In the genomic region with DNA sequence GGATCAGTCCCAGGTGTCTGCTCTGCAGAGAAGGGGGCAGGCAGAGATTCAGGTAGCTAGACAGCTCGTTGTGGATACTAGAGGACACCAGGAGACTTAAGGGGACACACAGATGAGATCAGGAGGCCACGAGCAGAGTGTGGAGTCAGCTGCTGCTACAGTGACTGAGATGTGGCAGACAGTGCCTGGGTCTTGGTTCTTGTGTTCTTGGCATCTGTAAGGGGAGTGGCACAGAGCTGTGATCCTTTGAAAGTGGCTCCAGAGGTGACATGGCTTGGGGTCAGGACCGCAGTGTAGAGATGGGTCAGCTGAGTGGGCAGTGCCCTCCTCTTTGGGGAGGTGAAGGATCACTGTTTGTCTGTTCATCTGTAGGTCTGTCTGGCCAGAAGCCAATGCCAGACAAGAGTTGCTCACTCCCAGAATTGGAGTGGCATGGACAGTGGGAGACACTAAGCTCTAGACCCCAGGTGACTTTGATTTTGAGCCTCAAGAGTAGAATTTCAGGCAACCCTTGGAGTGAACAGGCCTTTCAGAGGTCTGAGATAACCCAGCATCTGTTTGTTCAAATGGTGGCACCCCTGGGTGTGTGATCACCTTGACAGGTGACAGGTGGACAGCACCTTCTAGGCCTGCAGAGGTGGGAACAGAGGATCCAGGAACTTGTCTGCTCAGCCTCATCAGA, we compare ENCODE assay signal across 7 mouse cellular contexts. TPM values are rescaled to one million over a fixed set of nuclear protein-coding genes. Genes with fewer than 3 reads are reported as not detected.
DNase-seq lines count a peak whose midpoint lies in the region; ATAC-seq lines count a peak whose summit lies in the region.

No protein-coding gene starts in this region.

- H3K27ac ChIP-seq in lung, embryonic 16.5 days (ENCODE audit: low read length) = no peak overlapping the region
- no peak overlapping the region for H3K27ac ChIP-seq in forebrain, embryonic 15.5 days (replicated peaks)
- no peak overlapping the region for H3K27ac ChIP-seq in limb, embryonic 11.5 days (replicated peaks; ENCODE audit: low read depth, low read length)
- no peak overlapping the region for H3K27ac ChIP-seq in stomach, embryonic 15.5 days

- H3K4me3 ChIP-seq in lung, embryonic 16.5 days (ENCODE audit: low read length) = no peak overlapping the region
- no peak overlapping the region for H3K4me3 ChIP-seq in forebrain, embryonic 15.5 days
- no peak overlapping the region for H3K4me3 ChIP-seq in limb, embryonic 11.5 days (ENCODE audit: low read depth, low read length)
- no peak overlapping the region for H3K4me3 ChIP-seq in stomach, embryonic 15.5 days (replicated peaks)

- H3K9me3 ChIP-seq in lung, embryonic 16.5 days (ENCODE audit: control insufficient read depth, low read length) = no peaks in the 10 kb centered on the region
- no peaks in the 10 kb centered on the region for H3K9me3 ChIP-seq in forebrain, embryonic 15.5 days
- no peaks in the 10 kb centered on the region for H3K9me3 ChIP-seq in limb, embryonic 11.5 days (ENCODE audit: control insufficient read depth, low read length)
- no peaks in the 10 kb centered on the region for H3K9me3 ChIP-seq in stomach, embryonic 15.5 days

- peaks cover 42% of the 10 kb centered on the region for H3K4me1 ChIP-seq in lung, embryonic 16.5 days (replicated peaks; ENCODE audit: control insufficient read depth, insufficient read depth, low read length)
- peaks cover 41% of the 10 kb centered on the region for H3K4me1 ChIP-seq in forebrain, embryonic 15.5 days
- peaks cover 28% of the 10 kb centered on the region for H3K4me1 ChIP-seq in limb, embryonic 11.5 days (ENCODE audit: control insufficient read depth, insufficient read depth, low read length)
- H3K4me1 ChIP-seq in stomach, embryonic 15.5 days = peaks cover 32% of the 10 kb centered on the region

- H3K4me2 ChIP-seq in lung, embryonic 16.5 days (ENCODE audit: low read depth, low read length) = no peak overlapping the region
- H3K4me2 ChIP-seq in forebrain, embryonic 15.5 days (replicated peaks) = peak overlapping the region; percentile 84
- peak overlapping the region; percentile 2; the same call in 1 of the 2 replicates for H3K4me2 ChIP-seq in limb, embryonic 11.5 days (ENCODE audit: low read depth, severe bottlenecking)
- H3K4me2 ChIP-seq in stomach, embryonic 15.5 days = 0 out of 2 replicates have a peak overlapping the region, but pooled peaks have one; percentile 11

- WGBS in lung, embryonic 16.5 days = 70% methylated on average over 3 of the region's 3 CpGs
- WGBS in forebrain, embryonic 15.5 days = 91% methylated on average over 3 of the region's 3 CpGs
- 93% methylated on average over 3 of the region's 3 CpGs for WGBS in limb, embryonic 11.5 days
- 86% methylated on average over 3 of the region's 3 CpGs for WGBS in stomach, embryonic 15.5 days

- H3K36me3 ChIP-seq in lung, embryonic 16.5 days (ENCODE audit: control insufficient read depth, insufficient read depth, low read length) = peaks cover under 1% of the 10 kb centered on the region; the same call in 1 of the 2 replicates
- H3K36me3 ChIP-seq in forebrain, embryonic 15.5 days = peaks cover 5% of the 10 kb centered on the region; the same call in 1 of the 2 replicates
- H3K36me3 ChIP-seq in limb, embryonic 11.5 days (ENCODE audit: control insufficient read depth, insufficient read depth, low read length) = no peaks in the 10 kb centered on the region; the same call in 1 of the 2 replicates
- H3K36me3 ChIP-seq in stomach, embryonic 15.5 days = no peaks in the 10 kb centered on the region

- H3K27me3 ChIP-seq in lung, embryonic 16.5 days (ENCODE audit: control insufficient read depth, insufficient read depth, low read depth, low read length) = no peaks in the 10 kb centered on the region
- no peaks in the 10 kb centered on the region for H3K27me3 ChIP-seq in forebrain, embryonic 15.5 days
- no peaks in the 10 kb centered on the region for H3K27me3 ChIP-seq in limb, embryonic 11.5 days (ENCODE audit: control insufficient read depth, insufficient read depth, low read length)
- H3K27me3 ChIP-seq in stomach, embryonic 15.5 days (replicated peaks) = no peaks in the 10 kb centered on the region

- DNase-seq in lung, adult 18-20 months = no peak
- no peak for DNase-seq in limb, embryonic 11.5 days (ENCODE audit: low spot score)
- no peak for DNase-seq in gastrocnemius, postnatal 4 days (ENCODE audit: low spot score in 2 of 2)
- no peak for DNase-seq in thymus, postnatal 4 days

- H3K9ac ChIP-seq in lung, embryonic 16.5 days (ENCODE audit: low read length) = peak overlapping the region; percentile 35; the same call in 1 of the 2 replicates
- no peak overlapping the region; the same call in 1 of the 2 replicates for H3K9ac ChIP-seq in forebrain, embryonic 15.5 days (replicated peaks)
- H3K9ac ChIP-seq in limb, embryonic 11.5 days (ENCODE audit: low read length) = peak overlapping the region; percentile 1; the same call in 1 of the 2 replicates
- no peak overlapping the region for H3K9ac ChIP-seq in stomach, embryonic 15.5 days

- ATAC-seq in lung, embryonic 16.5 days (ENCODE audit: low read depth) = no peak
- ATAC-seq in forebrain, embryonic 15.5 days (replicated peaks) = no peak
- ATAC-seq in limb, embryonic 11.5 days (ENCODE audit: insufficient number of reproducible peaks, low FRiP score, low TSS enrichment, low read depth) = no peak
- ATAC-seq in stomach, embryonic 15.5 days (ENCODE audit: insufficient read depth, low FRiP score, low read depth) = no peak

RNA-seq across cellular contexts. Expression of a gene that starts 2.8 kb away (rescaled TPM):
- 47.2 and 51.6 TPM in 2 replicates for polyA plus RNA-seq in lung, embryonic 16.5 days (2015; fragmentation: Nextera tagmentation; extraction: Ambion mirVana)
- polyA plus RNA-seq in forebrain, embryonic 15.5 days (2015; fragmentation: Nextera tagmentation; extraction: Ambion mirVana) = 144 and 151 TPM in 2 replicates
- polyA plus RNA-seq in limb, embryonic 11.5 days (2014; fragmentation: Nextera tagmentation; extraction: Ambion mirVana) = 37.4 and 47.1 TPM in 2 replicates
- 34.6 and 35.8 TPM in 2 replicates for polyA plus RNA-seq in stomach, embryonic 15.5 days (2015; fragmentation: Nextera tagmentation; extraction: Ambion mirVana)
- total RNA-seq in gastrocnemius, postnatal 4 days (2021) = 10 to 100 TPM; 24.1 to 28.1 TPM

RNA-seq across cellular contexts. Expression of a gene that starts 23.8 kb away (rescaled TPM):
- 0.60 TPM in 2 replicates for polyA plus RNA-seq in lung, embryonic 16.5 days (2015; fragmentation: Nextera tagmentation; extraction: Ambion mirVana)
- 0.18 and 0.24 TPM in 2 replicates for polyA plus RNA-seq in forebrain, embryonic 15.5 days (2015; fragmentation: Nextera tagmentation; extraction: Ambion mirVana)
- polyA plus RNA-seq in limb, embryonic 11.5 days (2014; fragmentation: Nextera tagmentation; extraction: Ambion mirVana) = not detected in 2 replicates
- 0.57 and 0.61 TPM in 2 replicates for polyA plus RNA-seq in stomach, embryonic 15.5 days (2015; fragmentation: Nextera tagmentation; extraction: Ambion mirVana)
- under 1 TPM; 0.10 to 0.15 TPM for total RNA-seq in gastrocnemius, postnatal 4 days (2021)

RNA-seq across cellular contexts. Expression of a gene that starts 33.8 kb away (rescaled TPM):
- 22.8 and 24.7 TPM in 2 replicates for polyA plus RNA-seq in lung, embryonic 16.5 days (2015; fragmentation: Nextera tagmentation; extraction: Ambion mirVana)
- polyA plus RNA-seq in forebrain, embryonic 15.5 days (2015; fragmentation: Nextera tagmentation; extraction: Ambion mirVana) = 33.0 and 33.5 TPM in 2 replicates
- 31.0 and 31.6 TPM in 2 replicates for polyA plus RNA-seq in limb, embryonic 11.5 days (2014; fragmentation: Nextera tagmentation; extraction: Ambion mirVana)
- polyA plus RNA-seq in stomach, embryonic 15.5 days (2015; fragmentation: Nextera tagmentation; extraction: Ambion mirVana) = 22.2 and 25.1 TPM in 2 replicates
- total RNA-seq in gastrocnemius, postnatal 4 days (2021) = 10 to 100 TPM; 18.5 to 21.0 TPM

RNA-seq across cellular contexts. Expression of a gene that starts 42.6 kb away (rescaled TPM):
- 4.2 and 4.4 TPM in 2 replicates for polyA plus RNA-seq in lung, embryonic 16.5 days (2015; fragmentation: Nextera tagmentation; extraction: Ambion mirVana)
- 1.4 and 1.5 TPM in 2 replicates for polyA plus RNA-seq in forebrain, embryonic 15.5 days (2015; fragmentation: Nextera tagmentation; extraction: Ambion mirVana)
- polyA plus RNA-seq in limb, embryonic 11.5 days (2014; fragmentation: Nextera tagmentation; extraction: Ambion mirVana) = 1.0 and 1.1 TPM in 2 replicates
- 1.6 and 1.8 TPM in 2 replicates for polyA plus RNA-seq in stomach, embryonic 15.5 days (2015; fragmentation: Nextera tagmentation; extraction: Ambion mirVana)
- 1 to 10 TPM; 1.6 to 1.8 TPM for total RNA-seq in gastrocnemius, postnatal 4 days (2021)

Comparison
In these comparisons a context has a peak if more than half of its experiments do, and no peak if none do; other contexts are left out.
1. H3K9ac ChIP-seq: peak in lung, embryonic 16.5 days (single experiment) and limb, embryonic 11.5 days (single experiment); none in forebrain, embryonic 15.5 days (single experiment) and stomach, embryonic 15.5 days (single experiment).